Mouse (Mus musculus): Measurements from ENCODE around the gene Iqgap3. TPM values are rescaled to one million over a fixed set of nuclear protein-coding genes. Genes with fewer than 3 reads are reported as not detected.

Iqgap3 gene
- polyA plus RNA-seq, 1 experiment: 2.0 TPM

- DNase-seq (ENCODE audit: low spot score): no peak
These were observed 12.4 kb downstream of the Iqgap3 start for GRCm38 (mm10) chr3:88094126-88094525.

- no peak for DNase-seq (ENCODE audit: low spot score)
These were observed 15.9 kb downstream of the Iqgap3 start for GRCm38 (mm10) chr3:88097666-88098065.

GRCm38 (mm10) chr3:88100251-88100650 is 18.5 kb downstream of the Iqgap3 start:
- DNase-seq (ENCODE audit: low spot score): no peak

DNA sequence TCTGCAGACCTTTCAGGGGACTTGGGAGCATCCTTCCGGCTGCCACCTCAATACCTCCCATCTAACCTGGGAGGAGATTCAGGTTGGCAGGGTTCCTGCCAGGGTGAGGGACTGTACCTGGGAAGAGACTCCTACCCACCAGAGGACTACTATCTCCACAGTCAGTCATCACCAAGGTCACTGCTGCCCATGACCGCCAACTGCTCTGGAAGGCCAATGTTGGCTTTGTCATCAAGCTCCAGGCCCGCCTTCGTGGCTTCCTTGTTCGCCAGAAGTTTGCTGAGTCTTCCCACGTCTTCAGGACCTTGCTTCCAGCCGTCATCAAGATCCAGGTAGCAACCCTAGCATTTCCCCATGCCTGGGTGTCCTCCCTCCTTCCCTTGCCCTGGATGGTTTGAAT is 20.0 kb downstream of the Iqgap3 start:
- DNase-seq (ENCODE audit: low spot score): no peak

GRCm38 (mm10) chr3:88102196-88102595 is 20.4 kb downstream of the Iqgap3 start:
- DNase-seq (ENCODE audit: low spot score): no peak

GRCm38 (mm10) chr3:88102611-88103010 is 20.8 kb downstream of the Iqgap3 start:
- DNase-seq (ENCODE audit: low spot score): no peak

DNA sequence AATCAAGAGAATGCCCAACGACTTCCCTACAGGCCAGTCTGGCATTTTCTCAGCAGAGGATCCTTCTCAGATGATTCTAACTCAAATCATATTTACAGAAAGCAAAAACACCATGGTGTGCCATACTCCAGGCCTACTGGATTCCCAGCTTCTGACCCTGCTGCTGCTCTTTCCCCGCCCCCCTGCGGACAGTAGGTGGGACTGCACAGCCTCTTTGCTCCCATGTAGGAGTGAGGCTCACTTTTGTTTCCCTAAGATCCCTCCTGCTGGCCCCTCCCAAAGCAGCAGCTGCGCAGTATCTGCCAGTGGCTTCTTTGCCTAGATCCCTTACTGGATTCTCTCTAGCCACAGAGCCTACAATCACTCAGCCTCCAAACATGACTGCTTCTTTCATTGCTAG is 24.4 kb downstream of the Iqgap3 start:
- no peak for DNase-seq (ENCODE audit: low spot score)

DNA sequence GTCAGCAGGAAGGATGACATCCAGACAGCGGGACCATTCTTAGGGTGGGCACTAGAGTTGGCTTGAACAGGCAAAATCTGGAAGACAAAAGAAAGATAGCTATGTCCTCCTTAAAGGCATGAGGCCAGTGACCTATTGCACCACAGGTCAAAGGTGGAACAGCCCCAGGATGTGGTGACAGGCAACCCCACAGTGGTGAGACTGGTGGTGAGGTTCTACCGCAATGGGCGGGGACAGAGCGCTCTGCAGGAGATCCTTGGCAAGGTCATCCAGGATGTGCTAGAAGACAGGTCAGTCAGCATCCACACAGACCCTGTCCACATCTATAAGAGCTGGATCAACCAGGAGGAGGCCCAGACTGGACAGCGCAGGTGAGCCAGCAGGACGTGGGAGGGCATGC is 27.4 kb downstream of the Iqgap3 start:
- DNase-seq (ENCODE audit: low spot score): no peak

- no peak for DNase-seq (ENCODE audit: low spot score)
These were observed 32.6 kb downstream of the Iqgap3 start for GRCm38 (mm10) chr3:88114396-88114795.

DNA sequence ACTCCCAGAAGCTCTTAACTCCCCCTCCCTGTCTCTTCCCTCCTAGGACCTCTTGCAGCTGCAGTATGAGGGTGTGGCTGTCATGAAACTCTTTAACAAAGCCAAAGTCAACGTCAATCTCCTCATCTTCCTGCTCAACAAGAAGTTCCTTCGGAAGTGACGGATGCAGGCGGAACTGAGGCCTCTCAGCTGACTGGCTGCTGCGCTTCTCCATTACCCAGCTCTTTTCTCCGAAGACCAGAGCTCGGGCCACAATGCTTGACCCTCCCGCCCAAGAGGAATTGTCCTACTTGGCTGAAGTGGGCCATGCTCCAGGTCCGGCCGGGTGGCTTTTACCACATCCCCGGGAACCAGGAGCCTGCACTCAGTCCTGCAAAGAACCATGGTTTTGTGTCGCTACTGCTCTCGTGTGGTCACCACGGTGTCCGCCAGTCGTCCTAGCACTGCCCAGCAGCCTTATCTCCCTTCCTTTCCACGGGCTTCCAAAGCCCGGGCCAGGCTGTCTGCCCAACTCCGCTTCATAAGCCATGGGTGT is 38.4 kb downstream of the Iqgap3 start:
- no peak for DNase-seq (ENCODE audit: low spot score)

- no peak for DNase-seq (ENCODE audit: low spot score)
These were observed 39.7 kb downstream of the Iqgap3 start for GRCm38 (mm10) chr3:88121164-88122131.

- no peak for DNase-seq (ENCODE audit: low spot score)
These were observed 43.4 kb downstream of the Iqgap3 start for GRCm38 (mm10) chr3:88125195-88125594.

- no peak for DNase-seq (ENCODE audit: low spot score)
These were observed 44.4 kb downstream of the Iqgap3 start for GRCm38 (mm10) chr3:88126181-88126580.

- DNase-seq (ENCODE audit: low spot score): no peak
These were observed 45.9 kb downstream of the Iqgap3 start for GRCm38 (mm10) chr3:88127636-88128035.

DNA sequence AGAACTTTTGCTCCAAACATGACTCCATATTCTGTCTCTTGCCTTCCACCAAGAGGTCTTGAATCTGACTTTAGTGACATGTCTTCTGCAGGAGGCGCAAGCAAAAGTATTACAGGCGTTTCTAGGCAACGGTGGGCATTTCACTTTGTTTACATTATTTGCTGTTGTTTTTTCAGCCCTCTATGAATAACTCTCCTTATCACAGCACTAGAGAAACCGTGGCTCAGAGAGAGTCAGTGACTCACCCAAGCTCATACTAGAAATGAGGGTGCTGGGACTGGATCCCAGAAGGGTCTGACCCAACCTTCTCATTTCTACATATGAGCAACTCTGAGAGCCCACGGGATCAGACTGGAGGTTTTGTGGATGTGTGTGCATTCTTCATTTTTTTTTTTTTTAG is 46.3 kb downstream of the Iqgap3 start:
- DNase-seq (ENCODE audit: low spot score): no peak

- DNase-seq (ENCODE audit: low spot score): no peak
These were observed 47.2 kb downstream of the Iqgap3 start for GRCm38 (mm10) chr3:88129006-88129405.

GRCm38 (mm10) chr3:88131071-88131470 is 49.3 kb downstream of the Iqgap3 start:
- DNase-seq (ENCODE audit: low spot score): no peak

- DNase-seq (ENCODE audit: low spot score): no peak
These were observed 50.7 kb downstream of the Iqgap3 start for GRCm38 (mm10) chr3:88132492-88132891.

DNA sequence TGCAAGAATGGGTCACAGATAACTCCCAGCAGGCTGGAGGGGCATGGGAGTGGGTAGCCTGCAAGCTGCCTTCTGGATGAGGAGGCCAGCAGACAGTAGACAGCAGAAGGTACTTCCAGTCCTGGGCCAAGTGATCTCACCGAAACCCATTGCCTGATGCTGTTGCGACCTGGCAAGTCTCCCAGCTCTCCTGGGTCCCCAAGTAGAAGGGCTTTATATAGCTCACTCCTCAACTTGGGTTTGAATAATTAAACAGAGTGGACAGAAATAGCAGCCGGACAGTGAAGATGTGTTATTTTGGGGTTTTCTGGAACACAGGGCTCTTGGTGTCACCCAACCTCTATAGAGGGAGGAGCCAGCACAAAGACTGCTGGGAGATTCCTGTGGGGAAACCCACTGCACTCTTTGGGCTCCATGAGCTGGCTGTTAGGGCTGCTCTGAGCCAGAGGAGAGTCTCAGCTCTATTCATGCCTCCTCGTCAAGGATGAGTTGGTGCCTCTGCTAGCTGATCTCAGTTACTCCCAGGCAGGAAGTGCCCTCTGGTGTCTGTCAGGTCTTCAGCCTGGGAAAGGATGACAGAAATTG is 51.5 kb downstream of the Iqgap3 start:
- DNase-seq (ENCODE audit: low spot score): no peak

DNA sequence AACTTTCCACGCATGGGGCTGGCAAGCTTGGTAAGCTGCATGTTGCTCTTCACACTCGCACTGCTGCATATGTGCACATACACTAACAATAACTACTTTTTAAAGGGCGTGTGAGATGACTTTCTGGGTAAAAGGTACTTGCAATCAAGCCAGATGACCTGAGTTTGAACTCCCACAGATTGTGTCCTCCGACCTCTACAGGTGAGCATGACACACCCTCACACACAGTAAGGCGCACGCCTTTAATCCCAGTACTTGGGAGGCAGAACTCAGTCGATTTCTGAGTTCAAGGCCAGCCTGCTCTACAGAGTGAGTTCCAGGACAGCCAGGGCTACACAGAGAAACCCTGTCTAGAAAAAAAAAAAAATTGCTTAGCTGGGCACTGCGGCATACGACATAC is 54.6 kb downstream of the Iqgap3 start:
- no peak for DNase-seq (ENCODE audit: low spot score)

DNA sequence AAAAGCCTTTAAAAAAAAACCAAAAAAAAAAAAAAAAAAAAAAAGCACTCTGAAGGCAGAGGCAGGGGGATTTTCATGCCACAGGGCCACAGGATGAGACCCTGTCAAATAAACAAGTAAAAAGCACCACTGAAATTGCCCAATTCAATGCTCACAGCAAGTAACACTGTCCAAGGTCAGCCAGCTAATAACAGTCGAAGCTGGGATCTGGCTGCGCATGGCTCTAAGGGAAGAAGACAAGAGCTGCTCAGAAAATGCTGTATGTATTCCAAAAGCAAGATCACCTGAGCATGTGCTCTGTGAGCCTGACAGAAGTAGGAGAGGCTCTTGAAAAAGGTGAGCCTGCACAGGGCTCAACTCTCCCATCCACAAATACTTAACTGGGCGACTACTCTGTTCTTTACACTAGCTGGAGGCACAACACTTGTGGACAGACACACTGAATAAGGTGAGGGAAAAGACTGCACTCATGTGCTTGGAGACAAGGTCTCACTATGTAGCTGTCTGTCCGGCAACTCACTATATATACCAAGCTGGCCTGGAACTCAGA is 55.2 kb downstream of the Iqgap3 start:
- no peak for DNase-seq (ENCODE audit: low spot score)

DNA sequence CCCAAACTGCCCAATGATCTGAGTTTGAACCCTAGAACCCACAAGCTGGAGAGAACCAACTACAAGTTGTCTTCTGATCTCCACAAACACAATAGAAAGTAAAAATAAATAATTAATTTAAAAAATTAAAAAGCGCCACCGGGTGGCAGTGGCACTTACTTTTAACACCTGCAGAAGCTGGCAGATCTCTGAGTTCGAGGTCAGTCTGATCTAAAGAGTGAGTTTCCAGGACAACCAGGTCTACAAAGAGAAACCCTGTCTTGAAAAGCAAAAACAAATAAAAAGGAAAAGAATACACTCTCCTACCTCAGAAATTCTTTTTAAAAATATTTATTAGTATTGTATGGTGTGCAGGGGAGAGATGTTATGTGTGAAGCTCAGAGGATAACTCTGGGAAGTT is 56.0 kb downstream of the Iqgap3 start:
- DNase-seq (ENCODE audit: low spot score): no peak
